Mouse (Mus musculus) olfactory bulb, adult 2 months (tissue): Measurements from ENCODE around the gene Bcl2. TPM values are rescaled to one million over a fixed set of nuclear protein-coding genes. Genes with fewer than 3 reads are reported as not detected.

Experiments used
- H3K27ac ChIP-seq: fragments of 200-500 bp; 2 replicates; pipeline ENCODE4 v1.5.1; 2012; ENCODE audit warnings: low read depth, low read length; ENCODE audit not compliant: insufficient read depth
- H3K4me1 ChIP-seq: fragments of 200-500 bp; 2 replicates; pipeline ENCODE4 v1.6.1; 2012; ENCODE audit warnings: low read length; ENCODE audit not compliant: control insufficient read depth, insufficient read depth
- H3K4me3 ChIP-seq: fragments of 200-500 bp; 2 replicates; pipeline ENCODE4 v1.5.1; 2012; ENCODE audit warnings: mild to moderate bottlenecking, low read depth, low read length, moderate library complexity; ENCODE audit not compliant: insufficient read depth
- CTCF ChIP-seq: fragments of 200-500 bp; IDR thresholded peaks from 2 replicates; pipeline ENCODE4 v1.5.1; 2012; ENCODE audit warnings: low read depth, mild to moderate bottlenecking, low read length, moderate library complexity; ENCODE audit not compliant: insufficient read depth
- POLR2A ChIP-seq: fragments of 200-500 bp; IDR thresholded peaks from 2 replicates; pipeline ENCODE4 v1.6.1; 2012; ENCODE audit warnings: mild to moderate bottlenecking, low read depth, low read length, moderate library complexity; ENCODE audit not compliant: insufficient read depth
- WGBS: fragments of 180-500 bp; shearing (Covaris S2); methylation state at CpG from one replicate; pipeline ENCODE4 v1.1.7; 2018; 5-methylcytosine and 5-hydroxymethylcytosine counted together
- polyA plus RNA-seq: library from polyadenylated mRNA; stranded (reverse); fragments of >200 nt; gene quantifications from 2 replicates; pipeline ENCODE4 v1.2.4, GENCODE M21; 2012; ENCODE audit warnings: low replicate concordance; ENCODE audit not compliant: missing spikeins, insufficient read depth, insufficient read length

The Bcl2 gene
- polyA plus RNA-seq, 1 experiment: not detected

DNA sequence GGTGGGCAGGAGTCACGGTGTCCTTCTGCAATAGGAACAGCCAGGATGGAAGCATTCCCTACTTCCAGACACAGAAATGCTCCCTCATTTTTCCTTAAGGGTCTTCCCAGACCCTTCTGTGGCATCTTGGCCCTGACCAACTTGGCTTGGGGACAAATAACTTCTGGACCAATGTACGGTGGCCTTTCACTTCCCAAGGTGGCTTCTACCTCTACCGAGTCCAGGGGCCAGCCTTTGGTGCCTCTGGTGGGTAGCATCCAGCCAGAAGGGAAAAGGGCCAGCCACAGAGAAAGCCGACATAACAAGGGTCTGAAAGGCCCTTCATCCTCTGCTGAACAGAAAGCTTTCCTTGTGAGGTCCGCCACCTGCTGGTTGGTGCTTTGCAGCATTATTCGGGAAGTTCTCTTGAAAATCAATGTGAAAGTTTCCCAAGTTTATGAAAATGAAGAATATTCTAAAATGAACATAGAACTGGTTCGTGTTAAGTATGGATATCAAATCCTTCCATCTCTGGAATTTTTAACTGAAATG lies 3.1 kb upstream of the Bcl2 start:
- no peak overlapping the region for H3K27ac ChIP-seq
- 22% methylated on average over 7 of the region's 7 CpGs for WGBS

DNA sequence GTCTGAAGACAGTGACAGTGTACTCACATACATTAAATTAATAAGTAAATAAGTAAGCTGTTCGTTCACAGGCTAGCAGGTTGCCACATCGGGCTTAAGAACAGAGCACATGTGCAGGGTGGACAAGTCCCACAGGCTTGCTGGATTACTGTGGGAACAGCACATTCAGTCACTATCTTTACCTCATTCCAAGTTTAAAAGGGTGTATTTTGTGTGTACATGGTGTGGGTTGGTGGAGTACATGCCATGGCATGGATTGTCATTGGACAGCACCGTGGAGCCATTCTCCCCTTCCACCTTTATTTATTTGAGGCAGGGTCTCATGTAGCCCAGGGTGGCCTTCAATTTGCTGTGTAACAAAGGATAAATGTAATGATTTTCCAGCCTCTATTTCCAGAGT lies 2.1 kb upstream of the Bcl2 start:
- TF ChIP-seq CTCF (no peak), POLR2A (no peak)
- 87% methylated on average over 3 of the region's 3 CpGs for WGBS
- H3K27ac ChIP-seq: no peak overlapping the region
- peaks cover 7% of the 10 kb centered on the region for H3K4me1 ChIP-seq
- H3K4me3 ChIP-seq: no peak overlapping the region

More for the DNA sequence above, 3.1 kb upstream of the Bcl2 start:
- TF ChIP-seq CTCF (peak; percentile 44; the same call in 1 of the 2 replicates), POLR2A (no peak)
- Histone ChIP-seq H3K4me1 (peaks cover 5% of the 10 kb centered on the region), H3K4me3 (no peak overlapping the region)

- Histone ChIP-seq H3K4me1 (peaks cover 7% of the 10 kb centered on the region), H3K4me3 (no peak overlapping the region), H3K27ac (no peak overlapping the region)
- 90% methylated on average over 13 of the region's 13 CpGs for WGBS
- TF ChIP-seq POLR2A (no peak), CTCF (no peak)
Observed at GRCm38 (mm10) chr1:106715111-106716083, 1.3 kb upstream of the Bcl2 start.

DNA sequence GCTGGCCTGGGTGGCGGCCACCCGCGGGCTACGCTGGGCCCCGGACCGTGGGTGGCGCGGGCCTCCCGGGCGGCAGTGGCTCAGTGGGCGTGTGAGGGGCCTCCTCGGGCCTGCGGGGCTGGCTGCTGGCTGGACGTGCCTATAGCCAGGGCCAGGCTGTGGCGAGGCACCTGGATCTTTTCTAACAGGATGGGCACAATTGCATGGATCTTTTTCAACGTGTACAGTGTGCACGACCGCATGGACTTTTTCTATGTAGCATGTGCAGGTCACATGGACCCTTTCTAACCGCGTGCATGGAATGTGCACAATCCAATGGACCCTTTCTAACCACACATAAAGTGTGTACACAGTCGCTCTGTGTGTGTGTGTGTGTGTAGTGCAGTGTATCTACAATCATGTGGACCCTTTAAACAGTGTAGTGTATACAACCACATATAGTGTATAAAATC lies 482 bp upstream of the Bcl2 start:
- TF ChIP-seq POLR2A: no peak
- no peak for TF ChIP-seq CTCF
- H3K4me3 ChIP-seq: peak overlapping the region; percentile 82
- WGBS: 3% methylated on average over 20 of the region's 21 CpGs
- no peak overlapping the region; the same call in 1 of the 2 replicates for H3K27ac ChIP-seq
- peaks cover 7% of the 10 kb centered on the region for H3K4me1 ChIP-seq

DNA sequence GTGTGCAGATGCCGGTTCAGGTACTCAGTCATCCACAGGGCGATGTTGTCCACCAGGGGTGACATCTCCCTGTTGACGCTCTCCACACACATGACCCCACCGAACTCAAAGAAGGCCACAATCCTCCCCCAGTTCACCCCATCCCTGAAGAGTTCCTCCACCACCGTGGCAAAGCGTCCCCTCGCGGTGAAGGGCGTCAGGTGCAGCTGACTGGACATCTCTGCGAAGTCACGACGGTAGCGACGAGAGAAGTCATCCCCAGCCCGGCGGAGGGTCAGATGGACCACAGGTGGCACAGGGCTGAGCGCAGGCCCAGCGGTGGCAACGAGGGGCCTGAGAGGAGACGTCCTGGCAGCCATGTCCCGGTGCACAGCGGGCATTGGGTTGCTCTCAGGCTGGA lies 1.7 kb downstream of the Bcl2 start:
- H3K4me3 ChIP-seq: peak overlapping the region; percentile 41
- peaks cover 9% of the 10 kb centered on the region for H3K4me1 ChIP-seq
- no peak overlapping the region for H3K27ac ChIP-seq
- WGBS: 9% methylated on average over 22 of the region's 22 CpGs
- TF ChIP-seq POLR2A (no peak), CTCF (peak; percentile 52; the same call in 1 of the 2 replicates)

- peak overlapping the region; percentile 41 for H3K4me3 ChIP-seq
- H3K27ac ChIP-seq: no peak overlapping the region
- TF ChIP-seq POLR2A (no peak), CTCF (no peak)
- peaks cover 9% of the 10 kb centered on the region for H3K4me1 ChIP-seq
- WGBS: 58% methylated on average over 12 of the region's 12 CpGs
Observed at GRCm38 (mm10) chr1:106711356-106712125, 2.5 kb downstream of the Bcl2 start.

- 88% methylated on average over 7 of the region's 7 CpGs for WGBS
- no peak for TF ChIP-seq CTCF
- no peak for TF ChIP-seq POLR2A
- H3K4me1 ChIP-seq: peaks cover 9% of the 10 kb centered on the region
- H3K4me3 ChIP-seq: no peak overlapping the region
- H3K27ac ChIP-seq: no peak overlapping the region
Observed at GRCm38 (mm10) chr1:106710202-106710601, 3.9 kb downstream of the Bcl2 start.

- no peak for TF ChIP-seq CTCF
- H3K4me1 ChIP-seq: peaks cover 6% of the 10 kb centered on the region
- H3K4me3 ChIP-seq: no peak overlapping the region
- no peak overlapping the region for H3K27ac ChIP-seq
- WGBS: 46% methylated on average over 6 of the region's 6 CpGs
Observed at GRCm38 (mm10) chr1:106707036-106707880, 6.8 kb downstream of the Bcl2 start.
